8 mouse cellular contexts compared by ENCODE assay signal in genomic region chr8:105471314-105472015, GRCm38 (mm10). TPM values are rescaled to one million over a fixed set of nuclear protein-coding genes. Genes with fewer than 3 reads are reported as not detected.
DNase-seq lines count a peak whose midpoint lies in the region; ATAC-seq lines count a peak whose summit lies in the region.

TSS of gene Tppp3 (minus strand) at chr8:105471526.

- H3K4me2 ChIP-seq in heart, embryonic 11.5 days, result peak within 1 kb of the TSS; percentile 69
- H3K4me2 ChIP-seq in kidney, embryonic 15.5 days, result peak within 1 kb of the TSS; percentile 65

- H3K9me3 ChIP-seq in heart, embryonic 11.5 days (replicated peaks; ENCODE audit: control insufficient read depth, low read length), result no peaks in the 10 kb centered on the region
- no peaks in the 10 kb centered on the region for H3K9me3 ChIP-seq in kidney, embryonic 15.5 days (replicated peaks)

- no peak within 1 kb of the TSS for H3K27ac ChIP-seq in heart, embryonic 11.5 days (ENCODE audit: low read depth, low read length)
- H3K27ac ChIP-seq in kidney, embryonic 15.5 days, result peak within 1 kb of the TSS; percentile 34

- H3K4me3 ChIP-seq in heart, embryonic 11.5 days (ENCODE audit: low read depth, low read length), result peak within 1 kb of the TSS; percentile 38
- peak within 1 kb of the TSS; percentile 39 for H3K4me3 ChIP-seq in kidney, embryonic 15.5 days (replicated peaks)

- peak; percentile 22 for DNase-seq in CD4-positive, CD25-positive, alpha-beta regulatory T cell, adult 2 months (ENCODE audit: low read depth, low spot score)
- DNase-seq in liver, result peak; percentile 87
- peak; percentile 89 for DNase-seq in monocyte, adult 2 months (ENCODE audit: low read depth in 1 of 2, low spot score in 2 of 2)
- DNase-seq in spleen, postnatal 36 days (ENCODE audit: low spot score in 2 of 2), result peak; percentile 68 to 71

- 8% methylated on average over 25 of the region's 25 CpGs for WGBS in heart, embryonic 11.5 days (ENCODE audit: insufficient replicate concordance)
- WGBS in kidney, embryonic 15.5 days, result 7% methylated on average over 25 of the region's 25 CpGs

- ATAC-seq in CD4-positive, CD25-positive, alpha-beta regulatory T cell, adult 4 months, result no peak
- ATAC-seq in erythroid progenitor cell, adult 5-6 weeks (replicated peaks; ENCODE audit: low FRiP score, poor library complexity, severe bottlenecking), result peak; percentile 87
- ATAC-seq in heart, embryonic 11.5 days (replicated peaks; ENCODE audit: insufficient number of reproducible peaks, low FRiP score, low TSS enrichment), result peak; percentile 85
- peak; percentile 96 for ATAC-seq in kidney, embryonic 15.5 days (replicated peaks; ENCODE audit: low FRiP score)

- H3K36me3 ChIP-seq in heart, embryonic 11.5 days (ENCODE audit: control insufficient read depth, insufficient read depth, low read length), result 0 out of 2 replicates have a peak, but pooled peaks cover 2% of the 10 kb centered on the region
- peaks cover 28% of the 10 kb centered on the region for H3K36me3 ChIP-seq in kidney, embryonic 15.5 days

- peaks cover 18% of the 10 kb centered on the region for H3K27me3 ChIP-seq in heart, embryonic 11.5 days (ENCODE audit: control insufficient read depth, insufficient read depth, low read length)
- H3K27me3 ChIP-seq in kidney, embryonic 15.5 days, result peaks cover 12% of the 10 kb centered on the region; the same call in 1 of the 2 replicates

- H3K4me1 ChIP-seq in heart, embryonic 11.5 days (ENCODE audit: control insufficient read depth, insufficient read depth, low read length), result peaks cover 40% of the 10 kb centered on the region
- peaks cover 49% of the 10 kb centered on the region for H3K4me1 ChIP-seq in kidney, embryonic 15.5 days

- peak within 1 kb of the TSS; percentile 50; the same call in 1 of the 2 replicates for H3K9ac ChIP-seq in heart, embryonic 11.5 days (ENCODE audit: low read depth, low read length)
- peak within 1 kb of the TSS; percentile 31; the same call in 1 of the 2 replicates for H3K9ac ChIP-seq in kidney, embryonic 15.5 days

RNA-seq across cellular contexts. Expression of gene Tppp3, which starts in this region (rescaled TPM):
- polyA plus RNA-seq in CD4-positive, CD25-positive, alpha-beta regulatory T cell, adult 4 months (2017; shearing (Covaris generic)), result 1 to 10 TPM; 1.2 to 1.4 TPM
- total RNA-seq in erythroid progenitor cell, adult 5-6 weeks (2015; ENCODE audit: low replicate concordance), result 2.5 TPM in 1 of 2 replicates, not detected in the other
- total RNA-seq in erythroid progenitor cell, adult 5-6 weeks (2017; ENCODE audit: low replicate concordance), result 2.2 TPM in 1 of 2 replicates, not detected in the other
- 21.0 and 21.1 TPM in 2 replicates for polyA plus RNA-seq in heart, embryonic 11.5 days (2014; fragmentation: Nextera tagmentation; extraction: Ambion mirVana)
- 30.7 and 38.3 TPM in 2 replicates for polyA plus RNA-seq in kidney, embryonic 15.5 days (2015; fragmentation: Nextera tagmentation; extraction: Ambion mirVana)

Comparison
In these comparisons a context has a peak if more than half of its experiments do, and no peak if none do; other contexts are left out.
1. DNase-seq: peak in every context shown above with its lines; median percentile 89 in monocyte, adult 2 months; 87 in liver; 70 in spleen, postnatal 36 days; 22 in CD4-positive, CD25-positive, alpha-beta regulatory T cell, adult 2 months.